Mouse (Mus musculus): ENCODE data around the gene Cldnd1. TPM values are rescaled to one million over a fixed set of nuclear protein-coding genes. Genes with fewer than 3 reads are reported as not detected.

Gene Cldnd1
- 79.7 TPM for polyA plus RNA-seq (2014; fragmentation: Illumina TruSeq; extraction: RNeasy Lipid Tissue Mini Kit (QIAGEN cat#74804); ENCODE audit: low read depth, low replicate concordance)

GRCm38 (mm10) chr16:58727477-58728131, at the start of gene Cldnd1:
Gene Cldnd1 (plus strand): TSS chr16:58727910.

GRCm38 (mm10) chr16:58718666-58719120, 9.0 kb upstream of the Cldnd1 start, which contains the start of gene Gpr15:
Gene Gpr15 (minus strand): TSS chr16:58719070.

GRCm38 (mm10) chr16:58763076-58763475, 35.4 kb downstream of the Cldnd1 start, which contains the start of gene Olfr172:
Gene Olfr172 (minus strand): TSS chr16:58763176.

Other genes with a start within 250 kb of the Cldnd1 start
- gene St3gal6, start 203.7 kb upstream of the Cldnd1 start, polyA plus RNA-seq (2014; fragmentation: Illumina TruSeq; extraction: RNeasy Lipid Tissue Mini Kit (QIAGEN cat#74804); ENCODE audit: low read depth, low replicate concordance), result 126 TPM
- not detected for gene Gm813, start 110.9 kb upstream of the Cldnd1 start, polyA plus RNA-seq (2014; fragmentation: Illumina TruSeq; extraction: RNeasy Lipid Tissue Mini Kit (QIAGEN cat#74804); ENCODE audit: low read depth, low replicate concordance)
- not detected for gene E330017A01Rik, start 89.2 kb upstream of the Cldnd1 start, polyA plus RNA-seq (2014; fragmentation: Illumina TruSeq; extraction: RNeasy Lipid Tissue Mini Kit (QIAGEN cat#74804); ENCODE audit: low read depth, low replicate concordance)
- gene Cpox, start 57.6 kb upstream of the Cldnd1 start, polyA plus RNA-seq (2014; fragmentation: Illumina TruSeq; extraction: RNeasy Lipid Tissue Mini Kit (QIAGEN cat#74804); ENCODE audit: low read depth, low replicate concordance), result 73.0 TPM
- not detected for gene Gpr15, start 8.8 kb upstream of the Cldnd1 start, polyA plus RNA-seq (2014; fragmentation: Illumina TruSeq; extraction: RNeasy Lipid Tissue Mini Kit (QIAGEN cat#74804); ENCODE audit: low read depth, low replicate concordance)
- not detected for gene Olfr172, start 35.3 kb downstream of the Cldnd1 start, polyA plus RNA-seq (2014; fragmentation: Illumina TruSeq; extraction: RNeasy Lipid Tissue Mini Kit (QIAGEN cat#74804); ENCODE audit: low read depth, low replicate concordance)
- not detected for gene Olfr173, start 72.4 kb downstream of the Cldnd1 start, polyA plus RNA-seq (2014; fragmentation: Illumina TruSeq; extraction: RNeasy Lipid Tissue Mini Kit (QIAGEN cat#74804); ENCODE audit: low read depth, low replicate concordance)
- not detected for gene Olfr175-ps1, start 98.9 kb downstream of the Cldnd1 start, polyA plus RNA-seq (2014; fragmentation: Illumina TruSeq; extraction: RNeasy Lipid Tissue Mini Kit (QIAGEN cat#74804); ENCODE audit: low read depth, low replicate concordance)
- not detected for gene Olfr177, start 146.9 kb downstream of the Cldnd1 start, polyA plus RNA-seq (2014; fragmentation: Illumina TruSeq; extraction: RNeasy Lipid Tissue Mini Kit (QIAGEN cat#74804); ENCODE audit: low read depth, low replicate concordance)
- not detected for gene Olfr178, start 164.2 kb downstream of the Cldnd1 start, polyA plus RNA-seq (2014; fragmentation: Illumina TruSeq; extraction: RNeasy Lipid Tissue Mini Kit (QIAGEN cat#74804); ENCODE audit: low read depth, low replicate concordance)
- gene Olfr181, start 200.8 kb downstream of the Cldnd1 start, polyA plus RNA-seq (2014; fragmentation: Illumina TruSeq; extraction: RNeasy Lipid Tissue Mini Kit (QIAGEN cat#74804); ENCODE audit: low read depth, low replicate concordance), result not detected
- not detected for gene Olfr180, start 201.5 kb downstream of the Cldnd1 start, polyA plus RNA-seq (2014; fragmentation: Illumina TruSeq; extraction: RNeasy Lipid Tissue Mini Kit (QIAGEN cat#74804); ENCODE audit: low read depth, low replicate concordance)

All from kidney, adult 10 weeks (tissue).